29 mouse cellular contexts compared by ENCODE assay signal in the genomic region with DNA sequence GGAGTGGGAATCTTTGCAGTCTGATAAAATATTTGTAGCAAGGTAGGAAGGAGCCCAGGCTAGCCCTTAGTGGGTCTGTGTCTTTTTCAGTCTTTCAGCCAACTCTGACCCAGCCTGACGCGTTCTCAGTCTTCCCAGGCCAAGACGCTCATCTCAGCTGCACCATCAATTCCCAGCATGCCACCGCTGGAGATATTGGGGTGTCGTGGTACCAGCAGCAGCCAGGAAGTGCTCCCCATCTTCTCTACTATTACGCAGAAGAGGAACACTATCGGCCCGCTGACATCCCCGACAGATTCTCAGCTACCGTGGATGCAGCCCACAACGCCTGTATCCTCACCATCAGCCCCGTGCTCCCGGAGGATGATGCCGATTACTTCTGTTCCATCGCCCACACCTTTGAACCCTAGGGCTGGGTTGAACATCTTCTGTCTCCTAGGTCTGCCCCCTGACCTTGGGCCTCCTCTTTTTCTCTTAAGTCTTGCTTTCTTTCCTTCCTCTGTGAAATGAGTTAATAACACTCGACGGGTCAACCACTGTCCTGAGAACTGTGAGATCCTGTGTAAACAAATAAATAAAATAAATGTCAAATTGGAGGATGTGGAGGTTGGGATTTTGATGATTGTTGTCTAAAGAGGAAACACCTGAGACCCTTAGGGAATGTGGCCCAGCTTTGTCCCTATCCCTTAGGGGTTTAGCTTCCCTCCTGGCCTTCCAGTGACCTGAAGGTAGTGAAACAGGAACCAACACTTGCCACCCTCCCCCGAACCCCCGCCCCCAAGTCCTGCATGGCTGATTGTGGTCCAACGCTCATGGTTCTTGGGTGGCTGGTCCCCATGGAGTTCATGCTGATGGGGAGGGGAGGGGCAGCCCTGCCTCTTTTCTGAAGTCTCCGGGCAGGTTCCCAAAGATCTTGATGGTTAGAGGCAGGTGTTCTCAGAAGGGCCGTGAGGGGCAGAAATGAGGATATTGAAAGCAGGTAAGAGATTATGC. TPM values are rescaled to one million over a fixed set of nuclear protein-coding genes. Genes with fewer than 3 reads are reported as not detected.
DNase-seq lines count a peak whose midpoint lies in the region; ATAC-seq lines count a peak whose summit lies in the region.
"Had no signal": no experiment of that assay in that cellular context is flagged by ENCODE, and none has a peak within 500 bp of the region (broad histone marks: within the 10 kb centered on the region; RNA-seq: fewer than 3 reads in every experiment).

No protein-coding gene starts in this region.

- H3K36me3 ChIP-seq in heart, embryonic 12.5 days: no peaks in the 10 kb centered on the region
- H3K36me3 ChIP-seq in liver, embryonic 11.5 days (ENCODE audit: control insufficient read depth, insufficient read depth, low read length): no peaks in the 10 kb centered on the region
- H3K36me3 ChIP-seq: embryonic facial prominence, embryonic 15.5 days; heart, embryonic 13.5 days; hindbrain, embryonic 15.5 days; neural tube, embryonic 12.5 days had no signal

- H3K9ac ChIP-seq in heart, embryonic 12.5 days: no peak overlapping the region
- H3K9ac ChIP-seq in liver, embryonic 11.5 days (ENCODE audit: low read depth, low read length): no peak overlapping the region
- H3K9ac ChIP-seq: embryonic facial prominence, embryonic 15.5 days; hindbrain, embryonic 15.5 days; liver, embryonic 14.5 days; neural tube, embryonic 12.5 days had no signal

- no peaks in the 10 kb centered on the region for H3K9me3 ChIP-seq in heart, embryonic 12.5 days (replicated peaks)
- no peaks in the 10 kb centered on the region for H3K9me3 ChIP-seq in liver, embryonic 11.5 days (ENCODE audit: control insufficient read depth, low read length)
- H3K9me3 ChIP-seq: embryonic facial prominence, embryonic 15.5 days; heart, embryonic 13.5 days; hindbrain, embryonic 15.5 days; neural tube, embryonic 12.5 days had no signal

- no peak for ATAC-seq in heart, embryonic 12.5 days (ENCODE audit: insufficient number of reproducible peaks, low FRiP score)
- ATAC-seq in common myeloid progenitor, adult 5-6 weeks (replicated peaks; ENCODE audit: low read depth, poor library complexity, severe bottlenecking): 0 out of 2 replicates have a peak, but pooled peaks have one; percentile 31
- no peak for ATAC-seq in liver, embryonic 11.5 days (replicated peaks; ENCODE audit: low FRiP score)
- ATAC-seq in megakaryocyte-erythroid progenitor cell, adult 5-6 weeks (replicated peaks; ENCODE audit: low FRiP score, low TSS enrichment, poor library complexity, severe bottlenecking): no peak
- ATAC-seq: intestine, postnatal 0 days had no signal

- no peak overlapping the region for H3K4me3 ChIP-seq in heart, embryonic 12.5 days
- H3K4me3 ChIP-seq in liver, embryonic 11.5 days (ENCODE audit: low read depth, low read length): no peak overlapping the region
- H3K4me3 ChIP-seq: embryonic facial prominence, embryonic 15.5 days; hindbrain, embryonic 15.5 days; neural tube, embryonic 12.5 days had no signal

- 77% methylated on average over 22 of the region's 22 CpGs for WGBS in heart, embryonic 12.5 days
- 76% methylated on average over 22 of the region's 22 CpGs for WGBS in liver, embryonic 11.5 days

- DNase-seq in heart, adult 11 months: peak; percentile 87
- peak; percentile 75 to 80 for DNase-seq in B cell, adult 2 months
- DNase-seq in kidney, postnatal 36 days: peak; percentile 30 to 34
- no peak for DNase-seq in liver, embryonic 11.5 days (ENCODE audit: low spot score)
- DNase-seq in cerebellum, adult 11 months: no peak
- DNase-seq: adrenal gland, adult 2 months; cerebellum, adult 8-10 months; gastrocnemius, postnatal 36 days; heart, postnatal 36 days; layer of hippocampus, adult 9-11 months; lung, postnatal 14 days; right cerebral cortex, postnatal 25 days; thymus, adult 2 months had no signal

- no peak overlapping the region for H3K4me2 ChIP-seq in heart, embryonic 12.5 days
- H3K4me2 ChIP-seq in liver, embryonic 11.5 days: no peak overlapping the region

- H3K27me3 ChIP-seq in heart, embryonic 12.5 days (replicated peaks): peaks cover 36% of the 10 kb centered on the region
- peaks cover 10% of the 10 kb centered on the region for H3K27me3 ChIP-seq in liver, embryonic 11.5 days (replicated peaks; ENCODE audit: control insufficient read depth, insufficient read depth, low read length)

- peaks cover 10% of the 10 kb centered on the region for H3K4me1 ChIP-seq in heart, embryonic 12.5 days (replicated peaks)
- peaks cover 8% of the 10 kb centered on the region; the same call in 1 of the 2 replicates for H3K4me1 ChIP-seq in liver, embryonic 11.5 days (replicated peaks; ENCODE audit: control insufficient read depth, insufficient read depth, low read length)

- H3K27ac ChIP-seq in heart, embryonic 12.5 days (ENCODE audit: poor library complexity, severe bottlenecking): no peak overlapping the region
- no peak overlapping the region for H3K27ac ChIP-seq in liver, embryonic 11.5 days (ENCODE audit: low read depth, low read length)
- H3K27ac ChIP-seq: embryonic facial prominence, embryonic 15.5 days; heart, embryonic 13.5 days; hindbrain, embryonic 15.5 days; liver, embryonic 14.5 days; neural tube, embryonic 12.5 days had no signal

RNA-seq across cellular contexts. Expression of a gene that starts 5.0 kb away (rescaled TPM):
- polyA plus RNA-seq in heart, embryonic 12.5 days (2016; fragmentation: Nextera tagmentation; extraction: Ambion mirVana): 0.06 TPM in 1 of 2 replicates, not detected in the other
- total RNA-seq in common myeloid progenitor, adult 5-6 weeks (2017): 0.46 TPM in 1 of 2 replicates, not detected in the other
- 0.06 and 0.22 TPM in 2 replicates for polyA plus RNA-seq in liver, embryonic 11.5 days (2014; fragmentation: Nextera tagmentation; extraction: Ambion mirVana)
- 0.12 and 1.4 TPM in 2 replicates for total RNA-seq in megakaryocyte-erythroid progenitor cell, adult 5-6 weeks (2014; fragmentation: Nextera tagmentation)
- total RNA-seq in megakaryocyte-erythroid progenitor cell, adult 5-6 weeks (2017): 0.38 TPM in 1 of 2 replicates, not detected in the other
- total RNA-seq: adrenal gland, adult 2 months; gastrocnemius, postnatal 36 days; heart, postnatal 36 days; MEL; monocyte, adult 5-6 weeks had no signal
- polyA plus RNA-seq: C2C12; embryonic facial prominence, embryonic 15.5 days; forebrain, embryonic 11.5 days; heart, embryonic 13.5 days; hindbrain, embryonic 15.5 days; intestine, postnatal 0 days; limb, embryonic 11.5 days; neural tube, embryonic 12.5 days; stomach, embryonic 14.5 days had no signal

RNA-seq across cellular contexts. Expression of a gene that starts 6.5 kb away (rescaled TPM):
- 0.24 TPM in 1 of 2 replicates, not detected in the other for polyA plus RNA-seq in heart, embryonic 12.5 days (2016; fragmentation: Nextera tagmentation; extraction: Ambion mirVana)
- not detected in 2 replicates for total RNA-seq in common myeloid progenitor, adult 5-6 weeks (2017)
- polyA plus RNA-seq in liver, embryonic 11.5 days (2014; fragmentation: Nextera tagmentation; extraction: Ambion mirVana): 0.52 and 0.96 TPM in 2 replicates
- total RNA-seq in megakaryocyte-erythroid progenitor cell, adult 5-6 weeks (2014; fragmentation: Nextera tagmentation): 6.1 and 35.6 TPM in 2 replicates
- not detected in 2 replicates for total RNA-seq in megakaryocyte-erythroid progenitor cell, adult 5-6 weeks (2017)
- total RNA-seq: adrenal gland, adult 2 months; gastrocnemius, postnatal 36 days; heart, postnatal 36 days; left cerebral cortex, adult 8-10 months had no signal
- polyA plus RNA-seq: intestine, postnatal 0 days had no signal

RNA-seq across cellular contexts. Expression of a gene that starts 8.9 kb away (rescaled TPM):
- 0.80 and 1.1 TPM in 2 replicates for polyA plus RNA-seq in heart, embryonic 12.5 days (2016; fragmentation: Nextera tagmentation; extraction: Ambion mirVana)
- not detected in 2 replicates for total RNA-seq in common myeloid progenitor, adult 5-6 weeks (2017)
- 3.2 and 3.4 TPM in 2 replicates for polyA plus RNA-seq in liver, embryonic 11.5 days (2014; fragmentation: Nextera tagmentation; extraction: Ambion mirVana)
- 1.8 and 3.6 TPM in 2 replicates for total RNA-seq in megakaryocyte-erythroid progenitor cell, adult 5-6 weeks (2014; fragmentation: Nextera tagmentation)
- total RNA-seq in megakaryocyte-erythroid progenitor cell, adult 5-6 weeks (2017): not detected in 2 replicates
- total RNA-seq: gastrocnemius, postnatal 36 days; heart, postnatal 36 days; monocyte, adult 5-6 weeks had no signal
- polyA plus RNA-seq: intestine, postnatal 0 days; stomach, embryonic 14.5 days had no signal

RNA-seq across cellular contexts. Expression of a gene that starts 13.1 kb away (rescaled TPM):
- 25.4 and 27.1 TPM in 2 replicates for polyA plus RNA-seq in heart, embryonic 12.5 days (2016; fragmentation: Nextera tagmentation; extraction: Ambion mirVana)
- total RNA-seq in common myeloid progenitor, adult 5-6 weeks (2017): 1.6 TPM in 1 of 2 replicates, not detected in the other
- polyA plus RNA-seq in liver, embryonic 11.5 days (2014; fragmentation: Nextera tagmentation; extraction: Ambion mirVana): 15.2 and 16.6 TPM in 2 replicates
- total RNA-seq in megakaryocyte-erythroid progenitor cell, adult 5-6 weeks (2014; fragmentation: Nextera tagmentation): 0.96 and 1.9 TPM in 2 replicates
- not detected in 2 replicates for total RNA-seq in megakaryocyte-erythroid progenitor cell, adult 5-6 weeks (2017)
- total RNA-seq: monocyte, adult 5-6 weeks had no signal

RNA-seq across cellular contexts. Expression of a gene that starts 16.4 kb away (rescaled TPM):
- polyA plus RNA-seq in heart, embryonic 12.5 days (2016; fragmentation: Nextera tagmentation; extraction: Ambion mirVana): 408 and 409 TPM in 2 replicates
- 39.6 and 50.1 TPM in 2 replicates for total RNA-seq in common myeloid progenitor, adult 5-6 weeks (2017)
- 103 and 113 TPM in 2 replicates for polyA plus RNA-seq in liver, embryonic 11.5 days (2014; fragmentation: Nextera tagmentation; extraction: Ambion mirVana)
- 177 and 314 TPM in 2 replicates for total RNA-seq in megakaryocyte-erythroid progenitor cell, adult 5-6 weeks (2014; fragmentation: Nextera tagmentation)
- total RNA-seq in megakaryocyte-erythroid progenitor cell, adult 5-6 weeks (2017): 74.0 and 119 TPM in 2 replicates

Comparison
In these comparisons a context has a peak if more than half of its experiments do, and no peak if none do; other contexts are left out.
1. DNase-seq: peak in heart, adult 11 months (single experiment), B cell, adult 2 months (2 of 2) and kidney, postnatal 36 days (2 of 2); none in liver, embryonic 11.5 days (single experiment) and cerebellum, adult 11 months (single experiment).